Mouse (Mus musculus) embryo, embryonic 9.5 days (tissue): ENCODE results near the gene Fbxl8.
A peak's percentile ranks its signal among the peaks of the same experiment; 100 is the strongest.
"Not testable (repeated sequence)": the region's sequence is repeated elsewhere in the genome, so short reads cannot be mapped to it uniquely, and the experiment has no call there.

Source experiments
- DNase-seq: peaks from one replicate; pipeline ENCODE4 v3.0.0-alpha.2; 2017; ENCODE audit errors: extremely low spot score

Fbxl8 gene

DNA sequence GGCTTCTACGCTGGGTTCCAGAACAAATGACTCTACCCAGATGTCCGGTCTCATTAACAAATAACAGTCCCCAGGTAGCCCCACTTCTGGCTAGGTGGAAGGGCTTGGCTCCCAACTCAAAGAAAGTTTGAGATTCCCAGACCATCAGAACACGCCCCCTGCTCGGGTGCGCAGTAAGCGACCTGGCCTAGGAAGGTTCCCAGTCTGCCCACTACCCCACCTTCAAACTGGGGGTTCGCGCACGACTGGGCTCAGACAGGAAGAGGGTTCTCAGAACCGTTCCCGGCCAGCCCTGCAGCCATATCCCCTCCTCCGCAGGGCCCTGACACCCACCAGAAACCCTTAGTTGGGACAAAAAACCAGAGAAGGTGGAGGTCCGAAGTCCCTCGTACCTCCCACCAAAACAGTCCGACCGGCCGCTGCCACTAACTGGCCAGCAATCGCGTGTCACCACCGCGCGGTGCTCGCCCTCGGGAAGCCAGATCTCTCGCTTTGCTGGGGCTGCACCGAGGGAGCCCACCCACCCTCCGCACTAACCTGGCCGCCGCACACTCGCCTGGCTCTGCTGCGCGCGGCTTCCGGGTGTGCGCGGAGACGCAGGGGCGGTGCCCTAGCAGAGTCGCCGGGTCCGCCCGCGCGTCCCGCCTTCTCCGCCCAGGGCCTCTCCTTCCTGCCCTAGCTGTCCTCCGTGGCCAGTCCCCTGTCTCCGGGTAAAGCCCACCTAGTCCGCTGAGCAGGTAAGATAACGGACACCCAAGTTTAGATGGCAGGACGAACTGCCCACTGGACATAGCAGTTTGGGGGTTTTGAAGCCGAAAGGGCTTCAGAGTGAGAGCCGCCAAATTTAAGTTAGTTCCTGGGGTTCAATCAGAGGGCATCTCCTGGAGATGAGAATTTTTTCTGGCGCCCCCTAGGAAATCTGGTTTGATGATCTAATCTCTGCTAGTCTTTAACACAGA lies at the start of gene Fbxl8, which contains the start of gene Tradd:
TSS of gene Fbxl8 (plus strand) at position 625 of the 959 bp plus-strand sequence.
TSS of gene Tradd (minus strand) at position 586 of the 959 bp plus-strand sequence.
- peak; percentile 78 for DNase-seq

DNA sequence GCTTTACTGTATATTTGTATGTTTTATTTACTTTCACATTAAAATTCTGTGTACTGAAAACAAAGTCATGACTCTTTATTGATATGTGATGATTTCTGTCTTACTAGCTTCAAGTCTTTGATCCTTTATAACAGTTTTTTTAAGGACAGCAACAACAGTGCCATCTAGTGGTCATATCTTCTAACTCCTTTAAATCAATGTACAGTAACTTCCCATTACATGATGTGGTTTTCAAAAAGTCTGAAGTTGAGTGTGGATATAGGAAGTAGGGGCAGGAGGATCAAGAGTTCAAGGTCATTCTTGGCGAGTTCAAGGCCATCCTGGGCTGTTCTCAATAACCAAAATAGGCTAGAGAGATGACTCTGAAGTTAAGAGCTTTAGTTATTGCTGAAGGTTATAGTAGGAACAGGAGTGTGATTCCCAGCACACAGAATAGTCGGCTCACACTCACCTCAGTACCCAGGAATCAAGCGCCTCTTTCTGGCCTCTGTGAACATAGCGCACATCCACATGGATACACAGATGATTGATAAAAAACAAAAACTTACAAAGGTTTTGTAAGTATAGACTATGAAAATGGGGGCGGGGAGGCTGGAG lies 46.4 kb upstream of the Fbxl8 start:
- peak; percentile 31 for DNase-seq

GRCm38 (mm10) chr8:105223850-105224249 lies 40.6 kb upstream of the Fbxl8 start:
- no peak for DNase-seq

GRCm38 (mm10) chr8:105224413-105225271 lies 39.8 kb upstream of the Fbxl8 start, which contains the start of gene D230025D16Rik:
D230025D16Rik (plus strand) TSS chr8:105225145.
- DNase-seq, result peak; percentile 98

DNA sequence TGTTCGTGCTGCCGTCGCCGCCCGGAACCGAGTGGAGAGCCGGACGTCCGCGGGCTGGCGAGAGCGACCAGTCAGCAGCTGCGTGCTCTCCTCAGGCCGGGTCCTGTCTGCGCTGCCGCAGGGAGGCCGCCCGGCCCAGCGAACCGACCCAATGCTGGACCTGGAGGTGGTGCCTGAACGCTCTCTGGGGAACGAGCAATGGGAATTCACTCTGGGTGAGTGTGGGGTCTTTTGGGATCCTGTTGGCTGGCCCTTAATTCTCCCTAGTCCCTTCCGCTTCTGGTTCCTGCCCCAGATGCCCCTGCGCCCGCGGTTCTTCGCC lies 39.2 kb upstream of the Fbxl8 start:
- no peak for DNase-seq

DNA sequence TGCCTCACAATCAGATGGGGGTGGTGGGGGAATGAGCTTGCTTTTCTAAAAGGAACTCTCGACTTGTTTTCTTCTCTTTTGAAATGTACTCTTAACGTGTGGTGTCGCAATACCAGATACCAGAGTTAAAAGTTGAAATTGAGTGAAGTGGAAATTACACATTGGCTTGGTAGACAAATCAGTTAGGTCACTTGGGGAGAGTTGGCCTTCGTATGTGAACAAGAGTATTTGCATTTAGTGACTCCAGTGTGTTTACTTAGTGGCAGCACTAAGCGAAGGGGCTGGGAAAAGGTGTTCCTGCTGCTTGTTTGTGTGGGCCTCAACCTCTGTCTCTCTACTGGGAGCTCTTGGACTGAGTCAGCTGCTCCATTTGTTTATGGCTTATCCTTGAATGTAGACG lies 38.5 kb upstream of the Fbxl8 start:
- DNase-seq, result no peak

- DNase-seq, result no peak
Observed at GRCm38 (mm10) chr8:105231503-105232320, 32.7 kb upstream of the Fbxl8 start.

DNA sequence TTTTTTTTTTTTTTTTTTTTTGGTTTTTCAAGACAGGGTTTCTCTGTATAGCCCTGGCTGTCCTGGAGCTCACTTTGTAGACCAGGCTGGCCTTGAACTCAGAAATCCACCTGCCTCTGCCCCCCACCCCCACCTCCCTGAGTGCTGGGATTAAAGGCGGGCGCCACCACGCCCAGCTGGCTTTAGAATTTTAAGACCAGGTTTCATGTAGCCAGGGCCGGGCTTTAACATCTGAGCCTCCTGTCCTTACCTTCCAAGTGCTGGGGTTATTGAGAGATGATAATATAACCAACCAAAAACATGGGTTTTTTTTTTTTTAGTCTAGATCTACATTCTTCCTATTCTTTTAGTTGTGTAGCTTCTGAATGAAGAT lies 32.1 kb upstream of the Fbxl8 start:
- DNase-seq, result not testable (repeated sequence)

- no peak for DNase-seq
Observed at GRCm38 (mm10) chr8:105233126-105233935, 31.1 kb upstream of the Fbxl8 start.

DNA sequence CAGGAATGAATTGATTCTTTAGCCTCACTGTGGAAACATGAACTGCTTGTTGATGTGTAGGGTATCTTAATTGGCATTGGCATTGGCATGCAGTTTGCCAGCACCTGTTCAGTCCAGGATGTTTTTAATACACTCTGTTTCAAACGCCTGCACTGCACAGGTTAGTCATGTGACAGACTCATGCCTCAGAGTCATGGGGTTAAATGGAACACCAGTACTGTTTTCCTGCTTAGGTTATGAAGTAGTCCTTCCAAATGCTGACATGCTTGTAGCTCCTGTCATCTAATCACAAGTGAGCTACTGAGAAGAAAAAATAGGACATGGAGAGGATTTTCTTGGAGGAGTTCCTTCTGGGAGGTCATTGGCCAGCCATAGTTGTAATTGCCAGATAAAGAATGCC lies 29.2 kb upstream of the Fbxl8 start:
- no peak for DNase-seq

DNA sequence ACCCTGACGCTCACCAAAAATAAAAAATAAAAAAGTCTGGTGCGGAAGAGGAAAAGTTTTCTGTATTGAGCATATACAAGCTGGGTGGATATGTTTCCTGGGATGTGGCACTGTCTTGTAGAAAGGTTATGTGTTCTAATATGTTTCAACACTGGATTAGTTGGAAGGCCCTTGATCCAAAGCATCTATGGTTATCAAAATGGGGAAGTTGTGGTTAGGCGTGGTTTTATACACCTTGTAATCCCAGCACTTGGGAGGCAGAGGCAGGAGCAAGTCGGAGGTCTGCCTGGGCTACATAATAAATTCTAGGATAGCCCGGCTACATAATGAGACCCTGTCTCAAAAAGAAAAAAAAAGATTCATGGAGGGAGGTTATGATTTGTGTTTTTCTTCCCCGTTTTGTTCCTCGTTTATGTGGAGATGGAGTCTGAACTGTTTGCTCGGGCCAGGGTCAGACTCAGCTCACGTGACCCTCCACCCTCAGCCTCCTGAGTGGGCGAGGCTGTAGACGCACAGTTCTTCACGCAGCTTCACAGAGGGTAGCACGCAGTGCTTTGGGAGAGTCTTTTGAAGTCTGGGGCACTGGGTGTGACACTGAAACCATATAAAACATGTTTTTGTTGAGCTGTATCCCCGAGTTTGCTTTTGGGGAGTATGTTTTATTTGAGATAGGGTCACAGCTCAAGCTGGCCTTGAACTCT lies 26.9 kb upstream of the Fbxl8 start:
- no peak for DNase-seq

- DNase-seq, result no peak
Observed at GRCm38 (mm10) chr8:105241016-105241415, 23.4 kb upstream of the Fbxl8 start.

DNA sequence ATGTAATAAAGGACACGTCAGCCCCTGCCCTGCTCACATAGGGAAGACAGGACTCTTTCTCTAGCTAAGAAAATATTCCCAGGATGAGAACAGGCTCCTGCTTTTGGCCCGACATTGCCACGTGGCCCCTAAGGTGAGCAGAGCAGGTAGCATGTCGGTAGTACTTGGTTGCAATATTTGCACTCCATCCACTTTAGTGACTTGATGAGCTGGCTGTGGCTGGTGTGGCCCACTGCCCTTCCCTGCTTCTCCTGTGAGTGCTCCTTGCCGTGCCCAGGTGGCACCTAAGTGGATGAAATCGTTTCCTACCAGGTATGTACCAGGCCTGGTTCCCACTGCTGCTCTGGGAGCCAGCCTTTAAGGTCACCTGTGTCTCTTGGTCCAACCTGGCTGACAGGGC lies 12.5 kb upstream of the Fbxl8 start:
- no peak for DNase-seq

DNA sequence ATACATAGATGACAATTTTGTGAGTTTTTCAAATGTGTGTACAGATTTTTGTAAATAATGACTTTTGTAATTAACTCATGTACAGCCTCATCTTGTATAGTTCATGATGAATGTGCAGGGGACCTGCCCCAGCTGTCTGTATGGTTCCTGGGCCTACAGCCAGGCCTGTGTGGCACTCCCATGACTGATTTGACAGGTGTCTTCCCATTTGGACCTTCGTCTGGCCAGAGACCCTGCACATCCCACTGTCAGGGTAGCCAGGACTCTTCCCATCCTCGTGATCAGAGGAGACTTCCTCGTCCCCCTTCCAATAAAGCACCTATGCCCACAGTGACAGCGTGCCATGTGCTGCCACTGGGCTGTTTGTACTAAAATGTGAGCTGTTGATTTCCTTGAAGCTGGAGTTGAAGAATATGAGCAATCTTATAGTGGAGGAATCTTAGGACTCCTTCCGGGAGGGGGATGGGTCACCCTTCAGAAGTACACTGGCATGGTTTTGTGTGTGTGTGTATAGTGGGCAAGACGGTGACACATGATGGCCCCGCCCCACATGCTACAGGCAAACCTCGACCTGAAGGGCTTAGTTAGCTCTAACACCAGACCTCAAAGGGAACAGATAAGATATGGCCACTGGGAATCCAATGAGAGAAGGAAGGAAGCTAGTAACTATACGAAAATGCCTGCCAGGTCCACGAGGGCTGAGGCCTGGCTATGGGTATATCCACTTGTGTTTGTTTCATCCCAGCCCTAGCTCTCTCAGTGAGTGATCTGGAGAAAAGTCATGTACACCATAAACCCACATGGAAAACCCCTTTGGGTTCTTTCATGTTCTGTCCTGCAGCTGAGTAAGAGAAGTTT lies 11.5 kb upstream of the Fbxl8 start:
- DNase-seq, result no peak

DNA sequence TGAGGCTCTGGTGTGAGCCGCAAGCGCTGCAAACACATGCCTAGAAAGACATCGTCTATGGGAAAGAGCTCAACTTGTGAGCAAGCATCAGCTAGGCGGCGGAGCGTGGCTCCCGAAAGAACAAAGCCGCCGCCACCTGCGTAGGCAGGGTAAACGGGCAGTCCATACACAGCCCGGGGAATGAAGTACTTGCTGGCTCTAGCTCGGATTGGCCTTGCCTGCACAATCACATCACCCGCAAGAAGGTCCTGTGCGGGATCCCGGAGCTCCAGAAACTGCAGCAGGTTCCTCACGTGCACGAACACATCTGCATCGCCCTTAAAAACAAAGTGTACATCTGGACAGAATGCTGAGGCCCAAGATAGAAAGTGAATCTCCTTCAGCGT lies 10.7 kb upstream of the Fbxl8 start:
- DNase-seq, result no peak

GRCm38 (mm10) chr8:105254152-105254965 lies 10.1 kb upstream of the Fbxl8 start:
- DNase-seq, result peak; percentile 90

DNA sequence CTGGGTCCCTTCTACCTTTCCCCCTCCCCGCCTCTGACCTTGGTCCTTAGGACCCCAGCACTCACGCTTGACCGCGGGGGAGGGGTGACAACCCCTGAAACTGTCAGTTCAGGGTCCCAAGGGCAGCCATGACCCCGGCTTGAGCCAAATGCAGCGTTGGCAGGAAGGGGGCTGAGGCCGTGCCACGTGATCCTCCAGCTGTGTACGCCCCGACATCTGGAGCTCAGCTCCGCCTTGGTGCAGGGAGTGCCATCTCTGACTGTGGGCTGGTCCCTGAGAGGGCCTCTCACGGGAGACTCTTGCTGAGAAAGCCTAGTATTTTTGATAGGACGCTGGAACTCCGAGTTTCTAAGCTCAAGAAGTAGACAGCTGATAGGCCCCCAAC lies 9.5 kb upstream of the Fbxl8 start, which contains the start of gene B3gnt9:
TSS of gene B3gnt9 (minus strand) at position 188 of the 385 bp plus-strand sequence.
- DNase-seq, result no peak
